Mouse (Mus musculus): Measurements from ENCODE around the gene Psmd4.
"Not testable (repeated sequence)": the region's sequence is repeated elsewhere in the genome, so short reads cannot be mapped to it uniquely, and the experiment has no call there.

Psmd4 gene

DNA sequence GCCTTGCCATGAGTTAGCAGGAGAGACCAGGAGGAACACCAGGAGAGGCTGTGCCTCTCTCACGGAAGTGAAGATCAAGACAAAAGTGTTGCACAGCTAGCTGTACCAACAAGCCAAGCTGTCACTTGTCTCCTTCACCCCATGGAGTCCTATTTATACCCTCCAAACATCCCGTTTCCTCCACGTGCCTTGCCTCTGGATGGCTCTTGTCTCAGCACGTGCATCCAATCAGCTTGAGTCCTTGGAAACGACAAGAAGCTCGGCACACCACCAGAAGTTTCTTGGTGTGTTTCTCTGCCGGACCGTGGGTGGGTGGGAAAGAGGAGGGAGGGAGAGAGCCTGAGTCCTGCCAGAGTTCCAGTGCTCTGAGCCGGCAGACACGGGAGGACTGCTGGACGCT lies 17.9 kb downstream of the Psmd4 start:
- DNase-seq, result no peak

DNA sequence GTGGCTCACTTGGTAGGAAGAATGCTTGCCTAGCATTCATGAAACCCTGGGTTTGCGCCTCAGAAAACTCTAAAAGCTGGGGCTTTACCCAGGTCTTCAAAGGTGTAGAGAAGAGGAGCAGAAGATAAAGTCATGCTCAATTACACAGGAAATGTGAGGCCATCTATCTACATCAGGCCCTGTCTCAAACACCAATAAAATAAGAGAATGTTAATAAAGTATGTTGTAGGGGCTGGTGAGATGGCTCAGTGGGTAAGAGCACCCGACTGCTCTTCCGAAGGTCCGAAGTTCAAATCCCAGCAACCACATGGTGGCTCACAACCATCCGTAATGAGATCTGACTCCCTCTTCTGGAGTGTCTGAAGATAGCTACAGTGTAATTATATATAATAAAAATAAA lies 21.5 kb downstream of the Psmd4 start:
- not testable (repeated sequence) for DNase-seq

DNA sequence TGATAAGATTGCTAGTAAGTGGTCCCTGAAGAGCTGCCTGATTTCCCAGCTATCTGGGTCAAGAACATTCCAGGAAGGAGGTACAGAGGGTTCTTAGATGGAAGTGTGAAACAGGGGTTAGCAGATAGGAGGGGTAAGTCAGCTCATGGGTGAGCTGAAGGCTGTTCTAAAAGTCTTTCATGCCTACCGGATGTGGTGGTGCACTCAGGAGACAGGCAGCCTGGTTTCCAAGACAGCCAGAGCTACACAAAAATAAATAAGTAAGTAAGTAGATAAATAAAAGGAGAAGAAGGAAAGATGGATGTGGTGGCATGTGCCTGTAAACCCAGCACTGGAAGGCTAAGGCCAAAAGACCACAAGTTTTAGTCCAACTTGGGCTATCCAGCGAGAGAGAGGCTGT lies 23.7 kb downstream of the Psmd4 start:
- no peak for DNase-seq

DNA sequence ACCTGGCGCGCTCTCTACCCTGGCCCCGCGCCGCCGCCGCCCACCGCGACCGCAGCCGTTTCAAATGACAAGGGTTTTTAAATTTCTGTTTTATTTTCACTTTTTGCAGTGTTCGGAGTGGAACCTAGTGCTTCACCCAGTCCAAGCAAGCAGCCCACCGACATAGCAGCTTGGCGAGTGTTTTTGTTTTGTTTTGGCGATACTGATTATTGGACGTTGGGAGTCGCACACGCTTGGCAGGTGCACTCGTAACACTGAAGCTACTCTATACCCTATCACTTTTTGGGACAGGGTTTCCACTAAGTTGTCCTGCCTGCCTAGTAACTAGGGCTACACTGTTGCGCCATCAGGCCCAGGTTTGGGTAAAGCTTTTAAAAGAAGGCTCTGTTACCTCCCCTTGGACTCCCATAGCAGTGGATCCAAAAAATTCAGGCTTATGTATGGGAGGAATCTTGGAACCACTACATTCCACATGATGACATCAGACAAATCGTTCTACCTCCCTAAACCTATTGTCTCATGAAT lies 25.8 kb downstream of the Psmd4 start:
- DNase-seq, result no peak

DNA sequence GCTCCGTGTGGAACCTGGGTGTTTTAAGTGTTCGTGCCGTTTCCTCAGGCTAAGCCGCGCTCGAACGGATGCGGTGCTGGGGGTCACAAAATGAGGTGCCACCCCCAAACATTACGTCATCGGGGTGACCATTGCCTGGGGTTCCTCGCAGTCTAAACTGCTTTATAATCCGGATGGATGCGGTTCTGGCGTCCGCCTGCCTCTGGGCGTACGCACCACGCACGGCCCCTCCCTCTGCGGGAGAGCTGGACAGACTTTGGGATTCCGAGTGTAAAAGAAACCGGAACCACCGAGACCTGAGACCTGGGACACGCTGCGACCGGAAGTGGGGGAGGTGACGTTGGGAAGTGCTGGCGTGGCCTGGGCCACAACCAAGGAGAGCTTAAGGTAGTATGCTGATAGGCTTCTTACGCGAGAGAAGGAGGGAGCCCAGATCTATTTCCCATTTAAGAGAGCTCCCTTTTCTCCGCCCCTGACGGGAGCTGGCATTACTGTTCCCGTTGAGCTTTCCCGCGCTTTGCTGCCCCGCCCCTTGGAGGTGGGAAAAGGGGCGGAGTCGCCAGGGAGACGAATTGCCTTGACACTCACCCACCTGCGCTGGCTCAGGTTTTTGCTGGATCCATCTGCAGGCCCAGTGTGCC lies 26.4 kb downstream of the Psmd4 start:
- DNase-seq, result peak; percentile 79

DNA sequence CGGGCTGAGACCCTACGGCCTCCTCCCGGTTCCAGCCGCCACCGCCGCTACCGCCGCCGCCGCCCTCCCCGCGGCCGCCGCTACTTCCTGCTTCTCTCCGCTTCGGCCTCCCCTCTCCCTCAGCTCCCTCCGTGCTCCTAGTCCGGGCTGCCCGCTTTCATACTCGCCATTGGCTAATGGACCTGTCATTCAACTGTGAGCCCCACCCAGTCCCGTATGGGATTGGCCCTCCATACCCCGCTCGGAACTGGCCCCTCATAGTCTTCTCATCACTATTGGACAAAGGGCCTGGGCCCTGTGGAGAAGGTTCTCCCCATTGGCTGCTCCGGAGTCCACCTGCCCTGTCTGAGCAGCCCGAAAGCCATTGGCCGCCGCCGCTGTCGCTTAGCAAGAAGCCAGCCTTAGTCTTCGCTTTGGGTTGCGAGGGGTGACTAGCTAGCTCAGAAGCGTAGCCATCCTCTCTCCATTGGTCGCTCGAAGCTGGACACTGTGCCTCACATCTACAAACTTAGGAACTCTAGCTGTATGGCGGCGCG lies 27.0 kb downstream of the Psmd4 start, which contains the start of gene Zfp687:
Gene Zfp687 (minus strand): TSS at position 112 of the 536 bp plus-strand sequence.
- DNase-seq, result peak; percentile 99

DNA sequence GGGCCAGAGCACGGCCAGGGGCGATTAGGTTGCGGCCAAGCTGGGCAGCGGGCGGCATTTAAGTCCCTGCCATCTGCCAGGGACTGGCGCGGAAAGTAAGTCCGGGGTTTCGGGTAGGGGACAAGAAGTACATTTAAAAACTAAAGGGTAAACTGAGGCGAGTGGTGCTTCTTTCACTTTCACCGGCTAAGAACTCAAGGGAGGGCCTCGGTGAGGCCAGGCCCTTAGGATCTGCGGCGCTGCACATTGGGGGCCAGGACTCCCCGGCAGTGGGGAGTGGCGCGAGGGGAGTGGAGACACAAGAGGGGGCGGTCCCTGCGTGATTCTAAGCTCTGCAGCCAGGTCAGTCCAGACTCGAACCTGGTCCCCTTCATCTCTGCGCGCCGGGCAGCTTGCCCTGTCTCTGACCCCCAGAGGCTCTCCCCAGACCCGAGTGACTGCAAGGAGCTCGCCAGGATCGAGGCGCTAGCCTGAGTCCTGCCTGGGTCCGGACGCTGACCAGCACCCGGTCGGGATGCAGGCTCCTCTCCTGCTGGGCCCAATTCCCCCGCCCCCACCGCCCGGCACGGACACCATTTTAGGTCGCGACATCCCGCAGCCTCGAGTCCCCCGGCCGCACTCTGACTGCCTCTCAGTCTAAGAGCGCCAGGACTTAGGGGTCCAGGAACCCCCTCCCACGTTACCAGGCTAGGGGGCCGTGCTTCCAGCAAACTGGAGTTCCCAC lies 27.8 kb downstream of the Psmd4 start:
- no peak for DNase-seq

DNA sequence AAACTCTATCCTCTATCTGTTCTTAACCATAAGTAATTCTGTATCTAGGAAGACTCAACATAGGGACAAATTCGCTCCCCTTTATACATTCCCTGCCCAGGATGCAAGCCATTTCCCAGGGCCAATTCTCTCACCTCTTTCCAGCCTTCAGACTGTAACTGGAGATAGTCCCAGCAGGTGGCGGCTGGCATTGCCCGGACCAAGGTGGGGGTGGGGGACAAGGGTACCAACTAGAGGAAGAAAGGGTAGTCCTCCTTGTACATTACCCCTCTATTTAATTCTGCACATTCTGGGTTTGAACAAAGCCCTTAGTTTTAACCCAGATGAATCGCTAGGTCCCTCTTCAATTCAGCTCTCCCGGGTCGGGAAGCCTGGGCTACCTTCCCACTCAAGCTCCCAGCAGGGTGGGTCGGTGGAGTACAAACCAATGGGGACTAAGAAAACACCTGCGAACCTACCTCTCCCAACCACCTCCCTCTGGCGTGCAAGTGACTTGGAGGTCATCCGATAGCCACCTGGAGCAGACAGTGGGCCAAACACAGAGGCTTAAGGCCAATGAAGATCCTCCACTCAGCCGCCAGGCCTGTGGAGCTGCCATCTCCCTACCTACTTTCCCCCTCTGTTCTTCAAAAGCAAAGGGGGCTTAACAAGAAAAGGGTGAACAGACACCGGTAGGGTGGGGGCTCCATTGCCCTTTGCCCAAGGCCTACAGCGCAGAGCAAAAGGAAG lies 28.6 kb downstream of the Psmd4 start:
- no peak for DNase-seq

DNA sequence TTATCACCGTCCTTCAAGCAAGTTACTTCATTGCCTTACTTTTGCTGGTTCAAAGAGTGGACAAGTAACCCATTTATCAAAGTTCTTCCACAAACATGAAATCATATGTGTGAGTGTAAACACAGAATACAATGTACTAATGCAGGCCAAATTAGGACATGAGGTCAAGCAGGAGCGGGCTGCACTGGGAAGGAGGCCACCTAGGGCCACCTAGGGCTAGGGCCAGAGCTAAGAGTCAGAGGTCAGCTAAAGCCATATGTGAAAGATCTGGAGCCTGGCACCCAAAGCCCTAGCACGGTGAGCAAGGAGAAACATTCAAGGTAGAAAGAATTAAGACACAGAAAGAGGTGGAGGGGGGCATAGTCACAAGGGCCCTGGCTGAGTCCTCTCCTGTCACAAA lies 29.4 kb downstream of the Psmd4 start:
- DNase-seq, result no peak

DNA sequence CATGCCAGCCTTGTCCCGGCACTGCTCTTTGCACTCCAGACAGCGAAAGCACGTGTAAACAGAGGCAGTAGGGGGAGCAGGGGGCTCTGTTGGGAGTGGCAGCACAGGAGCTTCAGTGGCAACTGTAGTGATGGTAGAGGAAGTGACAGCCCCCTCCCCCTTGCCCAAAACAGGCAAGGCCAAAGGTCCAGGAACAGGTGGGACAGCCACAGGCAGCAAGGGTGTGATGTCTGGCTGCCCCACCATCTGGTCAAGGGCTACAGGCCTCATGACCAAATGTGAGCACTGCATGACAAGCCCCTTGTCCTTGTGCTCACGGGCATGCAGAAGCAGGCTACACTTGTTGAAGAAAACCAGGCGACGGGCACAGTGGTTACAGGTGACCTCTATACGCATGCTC lies 32.0 kb downstream of the Psmd4 start:
- no peak for DNase-seq

DNA sequence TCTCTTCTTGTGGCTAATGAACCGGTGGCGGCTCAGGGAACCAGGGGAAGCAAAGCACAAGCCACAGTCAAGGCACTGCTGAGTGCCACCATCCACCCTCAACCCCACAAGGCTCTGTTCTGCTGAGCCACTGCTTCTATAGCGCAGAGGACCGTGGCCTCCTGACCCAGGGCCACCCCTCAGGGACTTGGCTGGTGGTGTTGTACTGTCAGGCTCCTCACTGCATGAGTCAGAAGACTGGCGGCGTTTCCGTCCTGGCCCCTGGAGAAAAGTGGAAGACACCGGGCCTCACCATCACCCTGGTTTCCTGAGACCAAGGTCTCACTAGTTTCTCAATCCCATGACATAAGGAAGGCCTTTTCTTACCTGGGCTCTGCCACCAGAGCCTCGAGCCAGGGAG lies 34.7 kb downstream of the Psmd4 start:
- DNase-seq, result no peak

DNA sequence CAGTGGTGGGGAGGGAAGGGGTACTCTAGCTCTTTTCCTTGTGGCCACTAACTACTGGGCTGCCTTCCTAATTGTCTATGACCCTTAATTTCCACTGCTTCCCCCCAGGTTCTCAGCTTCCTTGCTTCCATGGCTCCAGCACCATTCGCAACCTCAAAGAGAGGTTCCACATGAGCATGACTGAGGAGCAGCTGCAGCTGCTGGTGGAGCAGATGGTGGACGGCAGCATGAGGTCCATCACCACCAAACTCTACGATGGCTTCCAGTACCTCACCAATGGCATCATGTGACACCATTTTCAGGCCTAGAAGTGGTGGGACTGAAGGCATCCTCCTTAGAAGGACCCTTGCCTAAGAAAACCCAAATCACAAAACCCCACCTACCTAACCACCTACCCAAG lies 36.8 kb downstream of the Psmd4 start:
- no peak for DNase-seq

DNA sequence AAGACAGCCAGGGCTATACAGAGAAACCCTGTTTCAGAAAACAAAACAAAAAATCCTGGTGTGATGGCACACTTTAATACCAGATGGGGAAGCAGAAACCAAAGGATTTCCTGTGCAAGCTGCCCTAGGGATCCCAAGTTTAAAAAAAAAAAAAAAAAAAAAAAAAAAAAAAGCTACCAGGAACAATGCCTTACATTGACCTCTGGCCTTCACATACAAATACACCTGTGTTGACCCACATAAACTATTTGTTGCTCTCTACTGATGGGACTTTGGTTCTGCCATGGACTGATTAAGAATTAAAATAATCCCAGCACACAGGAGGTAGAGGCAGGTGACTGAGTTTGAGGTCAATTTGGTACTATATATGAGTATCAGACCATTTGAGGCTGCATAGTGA lies 39.1 kb downstream of the Psmd4 start:
- DNase-seq, result no peak

DNA sequence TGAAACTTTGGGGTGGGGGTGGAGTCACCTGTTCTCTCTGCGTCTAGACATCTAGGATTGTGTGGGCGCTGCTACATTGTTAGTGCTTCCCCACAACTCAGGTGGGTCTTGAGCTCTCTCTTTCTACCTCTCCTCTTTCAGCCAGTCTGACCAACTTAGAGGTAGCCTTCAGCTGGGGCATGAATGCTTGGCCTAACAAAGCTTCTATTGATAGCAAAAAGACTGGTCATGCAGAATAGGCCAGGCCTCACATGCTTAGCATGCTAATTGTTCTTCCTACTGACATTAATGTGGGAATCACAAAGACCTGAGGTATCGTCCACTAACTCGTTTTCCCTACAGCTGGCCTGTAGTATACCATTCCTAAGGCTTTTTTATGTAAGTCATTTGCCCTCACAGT lies 39.8 kb downstream of the Psmd4 start:
- no peak for DNase-seq

DNA sequence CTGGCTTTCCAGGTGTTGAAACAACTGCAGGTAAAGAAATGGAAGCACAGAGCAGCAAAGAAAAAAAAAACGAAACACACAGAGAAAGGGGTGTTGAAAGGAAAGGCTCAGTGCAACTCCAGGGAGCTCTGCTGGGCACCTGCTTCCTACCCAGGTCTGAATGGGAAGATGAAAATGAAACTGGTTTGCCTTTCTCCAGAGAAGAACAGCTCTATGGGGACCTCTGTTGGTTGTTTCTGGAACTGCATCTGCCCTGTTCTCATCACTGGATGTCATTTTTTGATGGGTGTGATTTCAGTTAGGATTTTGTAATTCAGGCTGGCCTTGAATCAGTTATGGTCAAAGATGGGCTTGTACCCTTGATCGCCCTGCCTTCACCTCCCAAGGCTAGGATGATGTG lies 45.5 kb downstream of the Psmd4 start:
- peak; percentile 93 for DNase-seq

DNA sequence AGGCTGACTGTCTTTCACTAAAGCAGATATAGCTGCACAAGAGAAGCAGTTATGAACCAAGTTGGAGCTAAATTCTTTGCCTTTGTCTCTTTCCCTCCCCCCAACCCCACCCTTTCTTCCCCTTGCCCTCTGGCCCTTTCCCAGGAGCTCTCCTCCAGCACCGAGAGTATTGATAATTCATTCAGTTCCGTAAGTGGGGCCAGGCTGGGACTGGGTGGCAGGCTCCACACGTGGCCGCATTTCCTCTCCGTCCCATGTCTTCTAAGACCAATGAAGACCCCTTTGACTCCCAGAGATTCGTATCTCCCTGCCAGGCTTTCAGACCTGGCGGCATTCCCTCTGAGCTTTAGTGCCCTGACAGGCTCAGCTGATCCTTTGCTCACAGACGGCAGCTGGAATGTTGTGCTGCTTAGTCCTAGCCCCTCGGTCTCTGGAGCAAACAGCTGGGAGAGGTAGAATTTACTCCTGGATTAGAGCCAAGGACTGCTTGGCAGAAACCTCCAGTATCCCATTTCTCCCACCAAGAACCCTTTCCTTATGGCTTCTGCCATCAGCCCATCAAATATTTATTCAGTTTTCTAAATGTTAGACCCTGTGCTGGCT lies 53.2 kb downstream of the Psmd4 start:
- no peak for DNase-seq

DNA sequence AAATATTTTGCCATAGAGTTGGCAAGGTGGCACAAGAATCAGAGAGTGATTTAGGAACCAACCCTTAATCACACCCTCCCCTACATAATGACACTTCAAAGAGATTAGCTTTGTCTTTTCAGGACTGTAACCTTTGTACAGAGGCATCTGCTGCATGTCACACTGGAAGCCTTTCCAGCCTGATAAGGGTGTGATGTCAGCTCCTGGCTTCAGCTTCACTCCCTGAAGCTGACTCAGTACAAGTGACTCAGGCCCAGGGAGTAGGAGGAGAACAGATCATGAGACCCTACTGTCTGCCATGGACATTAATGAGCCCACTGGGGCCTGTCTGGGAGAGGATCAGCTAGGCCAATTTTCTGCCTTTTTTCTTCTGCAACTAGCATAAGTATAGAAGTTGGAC lies 54.8 kb downstream of the Psmd4 start:
- DNase-seq, result no peak

DNA sequence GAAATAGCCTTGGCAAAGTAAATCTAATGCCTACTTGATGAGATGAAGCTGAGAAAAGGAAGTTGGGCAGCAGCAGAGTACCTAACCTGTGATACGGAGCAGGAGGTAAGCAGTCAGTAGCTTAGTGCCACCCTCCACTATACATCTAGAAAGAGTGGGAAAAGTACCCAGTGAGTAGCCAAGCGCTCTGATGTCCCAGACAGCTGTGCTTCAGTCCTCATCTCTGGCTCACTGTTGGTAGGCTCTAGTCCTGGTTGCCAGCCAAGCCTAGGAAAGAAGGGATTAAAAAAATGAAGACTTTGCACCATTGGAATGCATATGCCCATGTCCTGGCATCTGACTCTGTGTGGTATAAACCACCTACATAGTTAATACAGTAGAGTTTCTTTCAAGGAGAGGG lies 56.9 kb downstream of the Psmd4 start:
- DNase-seq, result no peak

DNA sequence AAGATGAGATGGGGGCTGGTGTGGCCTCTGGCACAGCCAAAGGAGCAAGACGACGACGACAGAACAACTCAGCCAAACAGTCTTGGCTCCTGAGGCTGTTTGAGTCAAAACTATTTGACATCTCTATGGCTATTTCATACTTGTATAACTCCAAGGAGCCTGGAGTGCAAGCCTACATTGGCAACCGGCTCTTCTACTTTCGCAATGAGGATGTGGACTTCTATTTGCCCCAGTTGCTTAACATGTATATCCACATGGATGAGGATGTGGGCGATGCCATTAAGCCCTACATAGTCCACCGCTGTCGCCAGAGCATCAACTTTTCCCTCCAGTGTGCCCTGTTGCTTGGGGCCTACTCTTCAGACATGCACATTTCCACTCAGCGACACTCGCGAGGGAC lies 58.1 kb downstream of the Psmd4 start:
- DNase-seq, result no peak
